Mouse (Mus musculus) bone marrow, adult 2 months (tissue): ENCODE results near the gene Vegfc.

ENCODE experiments used
- CTCF ChIP-seq: fragments of 200-500 bp; IDR thresholded peaks from 2 replicates; pipeline ENCODE4 v1.5.1; 2011; ENCODE audit warnings: low read length, control low read depth; ENCODE audit not compliant: control insufficient read depth, insufficient read depth
- POLR2A ChIP-seq: fragments of 200-500 bp; IDR thresholded peaks from 2 replicates; pipeline ENCODE4 v1.6.1; 2011; ENCODE audit warnings: low read depth, mild to moderate bottlenecking, control low read depth, low read length, borderline replicate concordance; ENCODE audit not compliant: control insufficient read depth

- TF ChIP-seq CTCF (no peak), POLR2A (no peak)
Observed at GRCm38 (mm10) chr8:54100058-54100457, 22.7 kb downstream of the Vegfc start.
